Mouse (Mus musculus) urinary bladder, postnatal 4 days (tissue): Measurements from ENCODE around the gene Arhgap31.
A peak's percentile ranks its signal among the peaks of the same experiment; 100 is the strongest.

Experiments used
- DNase-seq, 2 experiments: peaks; one replicate each; pipeline ENCODE4 v3.0.0; 2021 to 2022; ENCODE audit warnings: low spot score in 2 of 2

The Arhgap31 gene

DNA sequence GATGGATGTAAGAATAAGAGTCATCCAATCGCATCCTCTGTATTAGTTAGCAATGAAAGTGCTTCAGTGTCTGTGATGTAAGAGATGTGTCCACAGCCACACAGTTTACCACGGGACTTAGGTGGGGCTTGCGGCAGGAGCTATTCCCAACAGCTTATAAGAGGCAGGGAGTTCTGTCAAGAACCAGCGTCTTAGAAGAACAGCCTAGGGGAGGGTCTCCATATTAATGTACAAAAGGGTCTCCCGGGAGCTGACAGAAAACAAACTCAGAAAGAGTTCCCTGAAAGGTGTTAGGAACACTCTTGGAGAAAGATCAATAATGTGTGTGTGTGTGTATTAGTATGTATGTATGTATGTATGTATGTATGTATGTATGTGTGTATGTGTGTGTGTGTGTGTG is 60.4 kb downstream of the Arhgap31 start:
- DNase-seq = no peak

DNA sequence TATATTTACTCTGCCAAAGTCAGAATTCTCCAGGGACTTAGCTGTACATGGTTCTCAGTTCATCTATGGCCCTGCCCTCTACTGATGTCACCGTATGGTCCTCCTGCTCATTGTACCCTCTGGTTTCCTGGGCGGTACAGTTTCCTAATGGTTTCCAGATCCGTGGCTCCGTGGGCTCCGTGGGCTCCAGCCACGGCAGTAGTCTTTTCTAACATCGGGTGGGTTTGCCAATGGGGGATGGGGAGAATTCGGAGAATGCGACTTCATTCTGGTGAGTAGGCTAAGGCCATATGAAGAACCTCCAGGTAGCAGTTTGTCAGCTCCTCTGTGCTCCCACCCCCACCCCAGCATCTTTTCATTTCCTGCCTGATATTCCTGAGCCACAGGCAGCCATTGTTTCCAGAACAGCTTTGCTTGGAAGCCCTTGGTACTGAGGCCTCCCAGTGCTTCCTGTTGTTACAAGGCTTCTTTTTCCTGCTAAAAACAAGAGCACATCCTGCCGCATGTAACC is 61.3 kb downstream of the Arhgap31 start:
- no peak for DNase-seq

DNA sequence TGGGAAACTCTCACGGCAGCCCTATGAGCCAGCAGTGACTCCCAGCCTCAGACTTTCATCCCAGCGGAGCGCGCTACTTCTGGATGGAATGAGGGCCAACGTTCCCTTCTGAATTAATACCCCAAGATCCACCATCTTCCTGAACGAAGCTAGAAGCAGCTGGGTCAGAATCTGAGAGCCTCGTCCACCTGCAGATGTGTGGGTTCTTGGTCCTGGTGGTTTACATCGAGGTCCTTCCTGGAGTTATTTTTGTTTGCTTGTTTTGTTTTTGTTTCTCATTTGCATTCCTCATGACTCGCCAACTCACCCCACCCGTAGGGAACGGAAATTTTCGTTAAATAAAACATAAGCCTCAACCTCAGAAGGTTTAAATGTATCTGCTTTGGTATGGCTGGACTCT is 61.8 kb downstream of the Arhgap31 start:
- DNase-seq = no peak

DNA sequence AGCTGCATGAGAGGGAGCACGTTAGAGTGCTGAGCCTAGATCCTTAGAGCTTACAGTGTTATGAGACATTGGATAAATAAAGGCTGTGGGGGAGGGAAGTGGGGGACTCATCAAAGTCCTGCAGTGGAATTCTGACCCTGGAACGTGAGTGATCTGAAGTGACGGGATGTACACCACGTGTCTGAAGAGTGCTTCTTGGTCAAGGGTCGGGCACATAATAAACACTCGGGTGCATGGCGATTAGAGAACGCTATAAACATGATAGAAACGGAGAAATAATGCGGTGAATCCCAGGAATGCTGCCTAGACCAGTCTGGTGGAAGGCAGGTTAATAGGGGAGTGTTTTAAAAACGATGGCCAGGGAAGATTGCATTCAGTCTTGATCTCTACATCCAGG is 63.6 kb downstream of the Arhgap31 start:
- DNase-seq = no peak

DNA sequence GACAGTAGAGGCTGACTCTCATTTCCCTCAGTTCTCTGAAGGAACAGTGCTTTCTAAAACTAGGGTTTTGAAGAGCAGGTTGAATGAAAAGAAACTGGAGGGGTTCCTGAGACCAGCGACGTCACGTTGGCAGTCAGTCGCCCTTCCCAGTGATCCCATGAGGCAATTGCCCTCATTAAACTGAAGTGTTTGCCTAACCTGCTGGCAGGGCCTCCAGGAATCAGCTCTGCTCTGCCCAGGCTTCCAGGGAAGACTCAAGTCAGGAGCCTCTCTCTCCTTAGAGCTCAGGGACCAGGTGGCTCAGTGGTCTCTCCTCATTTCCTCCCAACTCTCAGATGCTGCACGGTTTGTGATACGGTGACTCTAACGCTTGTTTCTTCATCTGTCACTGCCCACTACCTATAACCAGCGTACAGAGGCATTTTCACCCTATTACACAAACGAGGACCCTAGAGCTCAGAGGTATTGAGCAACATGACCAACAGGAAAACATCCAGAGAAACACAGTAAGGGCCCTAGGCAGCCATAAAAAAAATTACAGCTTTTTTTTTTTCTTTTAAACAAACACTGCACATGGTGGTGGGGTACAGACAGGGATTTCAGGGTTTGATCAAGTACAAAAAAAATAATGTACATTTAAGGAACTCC is 64.2 kb downstream of the Arhgap31 start:
- no peak for DNase-seq

DNA sequence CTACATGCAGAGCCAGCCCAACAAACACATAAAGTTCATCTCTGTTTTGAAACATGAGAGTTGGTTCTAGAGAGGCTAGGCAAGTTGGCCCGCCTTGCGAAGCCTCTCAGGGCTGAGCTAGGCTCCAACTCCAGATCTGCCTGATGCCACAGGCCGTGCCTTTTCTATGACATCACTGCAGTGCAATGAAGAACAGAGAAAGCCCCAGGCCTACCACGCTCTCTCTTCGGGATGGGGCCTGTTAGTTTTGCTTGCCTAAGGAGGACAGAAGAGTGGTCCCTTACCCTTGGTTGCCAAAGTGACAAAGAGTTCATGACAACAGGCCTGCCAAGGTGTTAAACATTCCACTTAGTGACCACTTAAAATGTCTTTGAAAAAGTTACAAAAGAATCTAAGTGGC is 64.9 kb downstream of the Arhgap31 start:
- DNase-seq = no peak

DNA sequence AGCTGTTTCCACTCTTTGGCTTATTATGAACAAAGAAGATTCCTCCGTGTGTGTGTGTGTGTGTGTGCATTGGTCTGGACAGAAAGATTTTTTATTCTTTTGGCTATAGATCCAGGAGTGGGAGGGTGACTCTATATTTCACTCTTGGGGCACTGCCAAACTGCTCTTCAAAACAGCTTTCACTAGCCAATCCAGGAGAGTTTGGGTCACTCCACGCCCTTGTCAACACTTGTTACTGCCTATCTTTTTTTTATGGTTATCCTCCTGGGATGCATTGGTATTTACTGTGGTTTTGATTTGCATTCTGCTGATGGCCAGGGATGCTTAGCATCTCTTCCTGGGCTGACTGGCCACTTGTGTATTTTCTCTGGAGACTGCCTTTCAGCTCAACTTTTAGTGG is 68.6 kb downstream of the Arhgap31 start:
- DNase-seq = no peak

DNA sequence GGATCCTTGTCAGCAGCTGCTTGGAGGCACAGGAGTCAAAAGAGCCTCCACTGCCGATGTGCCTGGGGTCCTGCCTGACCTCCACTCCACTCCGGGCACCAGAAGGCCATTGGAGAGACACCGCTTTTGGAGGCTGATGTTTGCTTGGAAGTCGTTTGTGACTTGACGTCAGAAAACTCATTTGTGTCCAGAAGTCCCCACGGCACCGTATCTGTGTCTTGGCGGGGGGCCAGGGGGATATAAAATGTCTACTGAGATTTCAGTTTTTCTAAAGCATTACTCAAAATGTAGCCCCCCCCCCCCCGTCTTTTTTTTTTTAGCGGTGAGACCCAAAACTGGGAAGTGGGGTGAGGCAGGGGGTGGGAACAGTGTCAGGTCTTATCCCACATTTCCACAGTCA is 76.0 kb downstream of the Arhgap31 start:
- DNase-seq = no peak

DNA sequence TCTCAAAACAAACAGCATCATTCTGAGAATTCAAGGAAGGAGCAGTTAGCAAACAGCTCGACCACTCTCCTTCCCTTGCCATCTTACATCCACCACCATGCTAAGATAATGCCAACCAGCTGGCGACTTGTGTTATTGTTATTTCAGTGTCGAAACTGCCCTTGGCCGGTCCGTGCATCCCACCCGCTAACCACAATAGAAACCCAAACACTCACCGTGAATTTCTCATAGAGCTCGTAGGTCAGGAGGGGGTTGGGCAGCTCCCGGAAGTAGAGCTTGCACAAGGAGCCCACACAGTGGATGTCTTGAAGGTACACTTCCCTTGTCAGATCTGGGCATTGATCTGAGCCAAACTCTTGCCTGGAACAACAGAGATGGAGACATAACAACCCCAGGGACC is 76.4 kb downstream of the Arhgap31 start:
- DNase-seq = no peak

DNA sequence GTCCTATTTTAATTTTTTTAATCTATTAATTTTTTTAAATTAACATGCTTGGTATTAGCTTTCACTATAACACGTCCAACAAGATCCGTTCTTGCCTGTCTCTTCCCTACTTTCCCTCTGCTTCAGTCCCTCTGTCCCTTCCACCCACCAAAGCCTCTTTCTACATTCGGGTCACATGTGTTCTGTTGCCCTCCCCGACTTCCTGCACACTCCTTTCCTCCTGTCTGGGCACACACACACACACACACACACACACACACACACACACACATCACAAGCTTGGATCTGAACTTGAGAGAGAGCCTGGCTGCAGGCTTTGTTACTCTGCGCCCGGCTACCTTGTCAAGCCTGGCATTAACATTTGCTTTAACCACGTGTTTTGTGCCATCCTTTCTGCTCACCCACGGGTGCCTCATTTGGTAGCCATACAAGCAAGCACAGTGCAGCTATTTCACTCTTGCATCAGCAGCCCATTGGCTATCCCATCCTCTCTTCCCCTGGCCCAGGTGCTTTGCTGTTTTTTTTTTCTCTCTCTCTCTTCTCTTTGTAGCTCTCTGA is 77.2 kb downstream of the Arhgap31 start:
- no peak for DNase-seq

DNA sequence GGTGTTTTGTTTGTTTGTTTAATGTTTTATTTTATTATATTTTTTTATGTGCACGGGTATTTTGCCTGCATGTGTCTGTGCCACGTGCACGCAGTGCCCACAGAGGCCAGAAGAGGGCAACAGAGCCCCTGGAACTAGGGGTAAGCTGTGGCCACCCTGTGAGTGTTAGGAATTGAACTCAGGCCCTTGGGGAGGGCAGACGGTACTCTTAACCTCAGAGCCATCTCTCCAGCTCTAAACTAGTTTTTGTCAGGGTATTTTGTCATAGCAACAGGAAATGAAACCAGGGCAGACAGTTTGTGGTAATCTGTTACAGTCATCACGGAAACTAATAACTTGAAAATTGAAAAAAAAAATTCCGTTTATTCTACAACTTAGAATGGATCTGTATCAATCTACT is 80.9 kb downstream of the Arhgap31 start:
- no peak for DNase-seq

DNA sequence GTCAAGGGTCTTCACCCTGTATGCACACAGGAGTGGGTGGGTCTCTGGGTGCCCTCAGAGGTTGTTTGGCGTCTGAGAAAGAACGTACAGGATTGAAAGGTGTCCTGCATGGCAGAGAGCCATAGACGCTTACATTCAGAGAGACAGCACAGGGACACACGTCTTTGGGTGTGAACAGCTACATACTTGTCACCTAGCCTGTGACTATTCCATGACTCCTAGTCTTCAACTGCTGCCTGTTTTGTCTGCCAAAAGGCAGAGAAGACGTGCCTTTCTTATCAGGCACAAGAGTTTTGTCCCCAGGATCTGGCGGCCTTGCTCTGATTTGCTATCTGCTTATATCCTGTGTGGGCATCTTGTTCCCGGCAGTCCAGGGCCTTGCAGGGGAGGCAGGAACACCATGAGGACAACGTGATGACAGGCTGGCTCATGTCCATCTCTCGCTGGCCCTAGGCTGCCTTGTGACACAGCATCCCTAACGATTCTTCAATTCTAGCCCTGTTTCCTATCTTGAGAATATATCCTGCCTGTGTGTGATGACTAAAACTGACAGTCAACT is 87.2 kb downstream of the Arhgap31 start:
- DNase-seq = no peak

DNA sequence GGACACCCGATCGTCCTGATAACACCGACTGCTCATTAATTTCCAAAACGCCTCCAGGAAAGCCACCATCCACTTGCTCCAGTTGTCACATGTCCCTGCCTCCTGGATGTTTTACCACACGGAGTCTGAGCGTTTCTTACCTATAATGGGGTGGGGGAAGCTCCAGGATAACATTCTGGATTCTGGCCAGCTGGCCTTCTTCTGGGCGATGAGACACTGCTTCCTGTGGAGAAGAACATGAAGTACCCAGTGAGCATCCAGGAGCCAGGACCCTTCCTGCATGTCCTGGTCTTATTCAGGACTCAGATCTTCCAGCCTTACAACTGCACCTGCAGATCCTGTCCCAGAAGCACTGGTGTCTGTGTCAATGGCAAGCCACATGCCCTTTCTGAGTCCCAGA is 87.7 kb downstream of the Arhgap31 start:
- DNase-seq = no peak

DNA sequence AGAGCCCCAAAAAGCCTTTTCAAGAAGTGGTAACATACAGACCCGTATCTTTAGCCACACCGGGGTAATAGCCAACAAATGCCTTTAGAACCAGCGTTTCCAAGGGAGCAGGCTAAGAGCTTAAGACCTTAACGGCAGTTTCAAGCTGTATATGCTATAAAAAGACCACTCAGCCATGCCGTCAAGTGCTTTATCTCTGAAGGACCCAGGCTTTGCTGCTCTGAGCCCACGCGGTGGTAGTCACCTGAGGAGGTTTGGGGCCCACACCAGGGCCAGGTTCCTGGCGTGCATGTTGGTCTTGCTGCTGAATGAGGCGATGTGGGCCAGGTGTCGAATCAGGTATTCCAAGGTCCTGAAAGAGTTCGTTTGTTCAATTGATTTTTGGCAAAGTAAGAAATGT is 88.8 kb downstream of the Arhgap31 start:
- no peak for DNase-seq

DNA sequence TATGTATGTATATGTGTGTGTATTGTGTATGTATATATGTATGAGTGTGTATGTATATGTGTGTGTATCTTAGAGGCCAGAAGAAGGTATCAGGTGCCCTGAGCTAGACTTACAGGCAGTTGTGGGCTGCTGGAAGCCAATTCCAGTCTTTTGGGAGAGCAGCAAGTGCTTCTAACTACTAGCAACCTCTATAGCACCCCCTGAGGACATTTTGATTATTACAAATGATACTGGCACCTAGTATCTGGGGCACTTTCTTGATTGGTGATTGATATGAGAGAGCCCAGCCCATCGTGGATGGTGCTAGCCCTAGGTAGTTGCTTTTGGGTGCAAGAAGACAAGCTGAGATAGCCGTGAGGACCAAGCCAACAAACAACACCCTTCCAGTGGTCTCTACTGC is 90.8 kb downstream of the Arhgap31 start:
- DNase-seq = no peak

DNA sequence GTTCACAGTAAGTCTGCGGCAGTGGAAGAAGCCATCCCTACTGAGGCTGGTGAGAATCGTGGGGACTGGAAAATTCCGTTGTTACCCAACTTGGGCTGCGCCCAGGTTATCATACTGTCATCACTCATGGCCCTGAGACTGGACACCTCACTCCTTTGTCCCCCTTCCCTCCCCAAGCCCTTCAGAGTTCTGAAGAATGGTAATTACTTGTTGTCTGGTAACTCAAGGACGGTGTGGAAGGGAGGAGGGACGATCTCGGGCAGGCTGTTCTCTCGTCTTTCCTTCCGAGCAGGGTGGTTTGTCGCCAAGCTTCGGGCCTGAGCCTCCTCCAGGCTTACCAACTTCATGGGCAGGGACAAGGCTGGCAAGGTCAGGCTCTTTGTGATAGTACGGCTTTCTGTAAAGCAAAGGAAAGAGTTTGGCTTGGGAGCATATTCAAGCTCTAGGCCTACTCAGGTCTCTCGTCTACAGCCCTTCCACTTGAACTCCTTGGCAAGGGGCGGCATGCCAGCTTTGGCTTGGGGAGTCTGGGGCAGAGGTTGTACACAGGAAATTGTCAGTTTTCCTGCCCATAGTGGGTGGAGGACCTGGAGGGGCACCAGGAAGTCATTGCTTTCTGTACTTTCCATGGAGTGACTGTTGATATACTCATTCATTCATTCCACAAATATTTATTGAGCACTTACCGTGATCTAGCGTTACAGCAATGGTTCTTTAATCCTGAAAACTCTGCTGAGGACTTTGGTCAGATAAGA is 92.2 kb downstream of the Arhgap31 start:
- no peak for DNase-seq

DNA sequence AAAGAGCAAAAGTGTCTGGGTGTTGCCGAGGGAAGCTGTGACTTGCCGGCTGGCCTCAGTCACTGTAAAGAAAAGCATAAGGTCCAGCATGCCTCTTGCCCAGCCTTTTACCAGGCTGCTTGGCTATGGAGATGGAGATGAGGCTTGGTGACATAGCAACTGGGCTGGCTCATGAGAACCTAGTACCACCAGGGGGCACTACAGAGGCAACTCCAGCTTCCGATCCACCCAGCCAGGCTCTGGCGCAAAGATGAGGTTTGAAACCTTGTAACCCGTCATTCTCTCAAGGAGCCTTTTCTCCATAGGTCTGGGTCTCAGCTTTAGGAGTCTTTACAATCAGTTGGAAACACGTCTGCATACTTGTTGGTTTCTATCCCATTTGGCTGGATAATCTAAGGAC is 94.0 kb downstream of the Arhgap31 start:
- DNase-seq = peak; percentile 43 to 77

DNA sequence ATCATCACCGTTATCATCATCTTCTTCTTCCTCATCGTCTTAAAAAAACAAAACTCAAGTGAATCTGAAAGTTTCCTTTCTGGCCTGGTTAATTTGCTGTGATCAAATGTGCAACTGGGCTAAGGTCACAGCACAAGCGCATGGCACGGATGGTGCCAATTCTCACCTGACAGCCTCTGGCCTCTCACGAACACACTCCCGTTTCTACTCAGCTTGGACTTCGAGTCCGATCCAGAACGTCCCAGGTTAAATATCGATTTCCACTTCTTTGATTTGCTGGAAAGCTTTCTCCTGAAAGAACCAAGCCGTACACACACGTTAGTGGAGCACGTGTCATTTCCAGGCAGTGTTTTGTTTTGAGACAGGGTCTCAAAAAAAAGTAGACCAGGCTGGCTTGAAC is 95.1 kb downstream of the Arhgap31 start:
- DNase-seq = no peak

DNA sequence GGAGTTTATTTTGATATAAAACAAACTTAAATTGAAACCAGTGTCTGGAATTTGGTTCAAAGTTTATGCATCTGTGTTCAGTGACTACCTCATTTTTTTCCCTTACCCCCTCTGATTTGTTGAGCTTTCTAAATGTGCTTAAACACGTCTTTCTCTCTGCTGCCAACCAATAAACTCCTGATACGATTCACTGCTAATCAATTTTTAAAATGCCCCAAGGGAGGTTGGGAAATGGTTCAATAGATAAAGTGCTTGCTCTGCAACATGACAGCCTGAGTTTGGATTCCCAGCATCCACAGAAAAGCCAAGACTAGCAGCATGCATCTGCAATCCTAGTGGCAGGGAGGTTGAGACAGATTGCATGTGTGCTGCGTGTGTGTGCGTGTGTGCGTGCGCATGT is 99.4 kb downstream of the Arhgap31 start:
- DNase-seq = no peak

DNA sequence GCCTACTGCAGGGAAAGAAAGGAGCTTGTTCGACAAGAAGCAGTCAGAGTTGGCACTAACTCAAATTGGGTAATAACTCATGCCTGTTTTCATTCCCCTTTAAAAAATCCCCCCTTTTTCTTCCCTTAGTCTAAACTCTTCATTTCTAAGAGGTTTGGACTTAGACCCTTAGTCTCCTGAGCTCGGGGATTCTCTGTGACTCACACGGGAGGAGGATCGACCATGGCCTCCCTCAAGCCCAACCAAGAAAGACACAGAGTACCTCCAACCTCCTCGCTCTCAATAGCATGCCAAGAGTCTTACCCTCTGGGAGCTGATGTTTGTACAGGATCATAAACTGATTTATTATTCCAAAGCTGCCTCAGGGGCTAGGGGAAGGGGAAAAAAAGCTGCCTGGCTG is 100.4 kb downstream of the Arhgap31 start:
- no peak for DNase-seq

DNA sequence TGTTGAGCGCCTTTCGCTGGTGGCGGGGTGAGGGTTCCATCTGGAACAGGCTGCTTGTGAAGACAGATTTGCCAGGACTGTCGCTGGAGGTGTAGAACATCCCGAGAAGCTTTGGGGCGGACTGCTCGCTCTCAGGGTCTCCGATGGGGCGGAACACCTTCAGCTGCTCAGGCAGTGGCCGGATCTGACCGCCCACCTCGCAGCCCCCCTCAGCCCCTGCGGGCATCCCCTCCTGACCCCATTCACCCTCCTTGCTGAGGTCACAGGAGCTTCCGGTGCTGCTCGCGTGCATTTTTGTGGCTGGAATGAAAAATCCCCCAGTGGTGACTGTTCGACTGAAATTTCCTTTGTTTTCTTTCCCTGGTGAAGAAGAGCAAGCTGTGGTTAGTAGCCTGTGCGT is 104.0 kb downstream of the Arhgap31 start:
- no peak for DNase-seq

DNA sequence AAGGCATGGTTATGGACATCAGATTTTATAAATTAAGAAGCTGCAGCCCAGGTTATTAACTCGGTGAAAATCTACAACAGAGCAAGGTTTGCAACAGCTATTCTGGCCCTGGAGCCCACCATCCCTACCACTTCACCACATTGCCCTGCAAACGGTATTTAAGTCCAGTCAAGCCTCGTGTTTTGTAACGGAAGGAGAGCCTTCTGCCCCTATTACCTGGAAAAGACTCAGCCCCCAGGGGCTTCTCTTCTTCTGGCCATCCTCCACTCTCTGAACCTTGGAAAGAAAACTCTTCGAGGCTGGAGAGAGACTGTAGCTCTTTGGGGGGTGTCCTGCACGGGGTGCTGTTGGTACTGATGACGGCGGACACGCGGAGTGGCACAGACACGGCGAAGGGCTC is 104.4 kb downstream of the Arhgap31 start:
- DNase-seq = no peak

DNA sequence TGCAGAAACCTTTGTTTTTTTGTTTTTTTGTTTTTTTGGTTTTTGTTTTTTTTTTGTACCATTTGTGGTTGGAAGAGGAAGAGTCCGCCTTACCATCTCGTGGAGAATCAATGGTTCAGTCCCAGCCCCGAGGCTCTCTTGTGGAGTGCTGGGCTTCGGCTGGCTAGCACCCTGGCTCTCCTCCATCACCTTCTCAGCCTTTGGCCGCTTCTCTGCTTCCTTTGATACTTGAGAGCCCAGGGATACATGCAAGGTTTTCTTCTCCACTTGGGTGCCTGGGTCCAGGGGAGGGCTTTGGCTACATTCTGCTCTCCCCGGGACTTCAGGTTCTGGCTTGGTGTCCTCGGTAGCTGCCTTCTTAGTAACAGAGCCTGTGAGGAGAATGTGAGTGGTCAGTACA is 106.6 kb downstream of the Arhgap31 start:
- DNase-seq = no peak
